Comparison of ENCODE assay signal across 26 mouse cellular contexts in the genomic region with DNA sequence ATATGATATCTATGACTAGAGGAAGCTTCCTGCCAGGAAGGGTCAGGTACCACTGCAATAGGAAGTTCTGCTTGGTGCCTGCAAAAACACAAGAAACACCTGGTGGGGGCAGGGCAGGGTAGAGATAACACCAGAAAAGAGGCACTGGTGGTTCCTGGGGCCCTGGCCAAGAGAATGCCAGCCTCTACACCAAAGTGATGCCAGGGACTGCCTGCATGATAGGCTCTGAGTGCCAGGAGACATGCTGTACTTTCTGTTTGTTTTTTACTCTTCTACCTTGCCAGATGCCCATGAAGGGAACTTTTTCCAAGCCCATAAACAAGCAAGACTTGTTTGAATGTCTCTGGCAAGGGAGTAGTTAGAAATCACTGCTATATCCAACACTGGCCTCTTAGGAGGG.
A peak's percentile ranks its signal among the peaks of the same experiment; 100 is the strongest.
DNase-seq lines count a peak whose midpoint lies in the region; ATAC-seq lines count a peak whose summit lies in the region.
"Had no signal": no experiment of that assay in that cellular context is flagged by ENCODE, and none has a peak within 500 bp of the region (broad histone marks: within the 10 kb centered on the region; RNA-seq: fewer than 3 reads in every experiment).

No protein-coding gene starts in this region.

- H3K4me3 ChIP-seq in heart, embryonic 11.5 days (ENCODE audit: low read depth, low read length), result no peak overlapping the region
- H3K4me3 ChIP-seq: embryonic facial prominence, embryonic 12.5 days; embryonic facial prominence, embryonic 15.5 days; heart, embryonic 15.5 days; hindbrain, embryonic 12.5 days; hindbrain, embryonic 15.5 days had no signal

- H3K36me3 ChIP-seq in heart, embryonic 11.5 days (ENCODE audit: control insufficient read depth, insufficient read depth, low read length), result no peaks in the 10 kb centered on the region
- H3K36me3 ChIP-seq: embryonic facial prominence, embryonic 12.5 days; embryonic facial prominence, embryonic 15.5 days; G1E; heart, embryonic 15.5 days; hindbrain, embryonic 12.5 days; hindbrain, embryonic 15.5 days had no signal

- no peaks in the 10 kb centered on the region for H3K27me3 ChIP-seq in heart, embryonic 11.5 days (ENCODE audit: control insufficient read depth, insufficient read depth, low read length)
- H3K27me3 ChIP-seq: CH12.LX; embryonic facial prominence, embryonic 15.5 days; heart, embryonic 15.5 days; hindbrain, embryonic 12.5 days; hindbrain, embryonic 15.5 days; Patski had no signal

- no peaks in the 10 kb centered on the region for H3K9me3 ChIP-seq in heart, embryonic 11.5 days (replicated peaks; ENCODE audit: control insufficient read depth, low read length)
- H3K9me3 ChIP-seq: embryonic facial prominence, embryonic 12.5 days; embryonic facial prominence, embryonic 15.5 days; G1E; heart, embryonic 15.5 days; hindbrain, embryonic 12.5 days; hindbrain, embryonic 15.5 days had no signal

- no peak overlapping the region for H3K27ac ChIP-seq in heart, embryonic 11.5 days (ENCODE audit: low read depth, low read length)
- H3K27ac ChIP-seq: embryonic facial prominence, embryonic 12.5 days; embryonic facial prominence, embryonic 15.5 days; heart, embryonic 15.5 days; hindbrain, embryonic 12.5 days; hindbrain, embryonic 15.5 days had no signal

- ATAC-seq in cerebellum, adult (ENCODE audit: insufficient number of reproducible peaks, low FRiP score, low TSS enrichment), result no peak
- no peak for ATAC-seq in heart, embryonic 11.5 days (replicated peaks; ENCODE audit: insufficient number of reproducible peaks, low FRiP score, low TSS enrichment)
- ATAC-seq: forebrain, embryonic 14.5 days; forebrain, postnatal 0 days; intestine, postnatal 0 days; Patski had no signal

- peak; percentile 16 to 20 for DNase-seq in cerebellum, postnatal 14 days
- DNase-seq in heart, adult 18-20 months, result peak; percentile 41 to 47
- DNase-seq in heart, postnatal 25 days (ENCODE audit: low spot score), result no peak
- peak; percentile 1 to 3 for DNase-seq in heart, adult 9 months (ENCODE audit: low spot score in 2 of 2)
- DNase-seq: adrenal gland, postnatal 10 days; adrenal gland, postnatal 36 days; B cell, adult 2 months; cerebellum, adult 11 months; cerebellum, adult 2 months; cerebellum, postnatal 25 days; forebrain, postnatal 0 days; gastrocnemius, postnatal 25 days; heart, postnatal 10 days; kidney, adult 2 months had no signal

- intact Hi-C loops in heart, postnatal 25 days (cut with DNase I), result no loop called here

- H3K9ac ChIP-seq in heart, embryonic 11.5 days (ENCODE audit: low read depth, low read length), result no peak overlapping the region
- H3K9ac ChIP-seq: embryonic facial prominence, embryonic 12.5 days; embryonic facial prominence, embryonic 15.5 days; forebrain, postnatal 0 days; heart, embryonic 15.5 days; hindbrain, embryonic 12.5 days; hindbrain, embryonic 15.5 days had no signal

- H3K4me2 ChIP-seq in heart, embryonic 11.5 days, result no peak overlapping the region
- H3K4me2 ChIP-seq: embryonic facial prominence, embryonic 12.5 days; embryonic facial prominence, embryonic 15.5 days; heart, embryonic 15.5 days; hindbrain, embryonic 12.5 days; hindbrain, embryonic 15.5 days had no signal

- H3K4me1 ChIP-seq in heart, embryonic 11.5 days (ENCODE audit: control insufficient read depth, insufficient read depth, low read length), result no peaks in the 10 kb centered on the region
- H3K4me1 ChIP-seq: embryonic facial prominence, embryonic 12.5 days; embryonic facial prominence, embryonic 15.5 days; heart, embryonic 15.5 days; hindbrain, embryonic 12.5 days; hindbrain, embryonic 15.5 days had no signal
